Mouse (Mus musculus): ENCODE results near the gene Lrrc28.

The Lrrc28 gene

DNA sequence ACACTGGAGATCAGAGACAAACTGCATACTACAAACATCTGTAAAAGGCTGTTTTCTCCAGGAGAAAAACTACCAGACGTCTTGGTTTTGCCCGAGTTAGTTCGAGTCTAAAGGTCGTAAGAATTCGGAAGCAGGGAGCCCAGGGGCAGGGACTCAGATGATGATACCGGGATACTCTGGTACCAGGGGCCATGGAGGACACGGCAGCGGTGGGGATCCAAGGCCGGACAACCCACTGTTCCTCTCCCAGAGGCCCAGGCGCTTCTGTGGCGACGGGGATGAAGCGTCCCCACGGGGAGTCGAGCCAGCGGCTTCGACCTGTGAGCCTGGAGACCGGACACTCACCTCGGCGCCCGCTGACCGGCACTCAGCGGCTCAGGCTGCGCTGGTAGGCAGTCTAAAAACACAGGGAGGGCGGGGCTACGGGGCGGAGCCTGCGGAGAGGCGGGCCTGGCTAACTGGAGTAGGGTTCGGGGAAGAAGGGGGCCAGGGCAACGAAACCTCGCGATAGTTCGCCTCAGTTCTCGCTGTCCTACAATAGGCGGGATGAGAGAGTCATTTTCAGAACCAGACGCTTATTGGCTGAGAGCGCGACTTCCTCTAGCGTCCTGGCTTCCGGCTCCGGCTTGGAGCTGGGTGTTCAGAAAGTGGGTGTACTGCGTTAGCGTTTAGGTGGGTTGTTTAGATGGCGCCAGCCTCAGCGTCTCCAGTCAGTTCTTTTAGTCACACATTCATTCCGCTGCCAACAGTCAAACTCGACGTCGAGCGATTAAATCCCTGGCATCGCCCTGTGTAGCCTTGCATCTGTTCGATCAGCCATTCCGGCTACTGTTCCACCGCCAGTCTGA lies at the start of gene Lrrc28:
Gene Lrrc28, minus strand, starts transcription at position 436 of the 848 bp plus-strand sequence.
- DNase-seq (ENCODE audit: low read depth, low spot score), result peak; percentile 99

DNA sequence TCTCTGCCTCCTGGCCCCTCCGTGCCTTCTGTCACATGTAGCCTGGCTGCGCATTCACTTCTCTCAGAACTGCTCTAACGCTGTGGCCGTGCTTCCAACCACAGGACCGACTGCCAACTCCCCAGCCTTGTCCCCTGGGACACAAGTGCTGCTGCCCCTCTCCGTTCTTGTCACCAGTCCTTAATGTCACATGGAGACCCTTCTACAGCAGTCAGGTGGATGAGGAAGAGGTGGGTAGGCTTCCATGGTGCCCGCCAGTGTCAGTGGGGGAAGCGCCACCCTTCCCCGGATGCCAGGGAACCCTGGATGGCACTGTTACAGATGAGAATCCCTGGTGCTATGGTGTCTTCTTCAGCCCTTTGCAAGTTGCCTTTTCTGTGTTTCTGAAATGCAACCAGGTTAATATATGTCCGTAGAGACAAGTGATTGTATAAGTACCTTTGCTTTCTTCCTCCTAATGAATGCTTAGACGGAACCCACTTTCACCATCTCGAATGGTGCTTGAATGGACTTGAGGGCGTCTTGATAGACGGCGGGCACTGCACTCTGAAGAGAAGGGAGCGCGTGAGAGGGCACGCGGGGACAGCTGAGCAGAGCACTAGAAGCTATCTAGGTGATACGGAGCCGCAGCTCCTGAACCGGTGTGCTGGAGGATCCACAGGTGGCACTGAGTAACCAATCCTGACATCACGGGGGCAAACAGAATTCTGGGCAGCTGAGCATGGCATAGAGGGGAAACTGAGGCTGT lies 47.9 kb upstream of the Lrrc28 start:
- DNase-seq (ENCODE audit: low read depth, low spot score), result no peak

DNA sequence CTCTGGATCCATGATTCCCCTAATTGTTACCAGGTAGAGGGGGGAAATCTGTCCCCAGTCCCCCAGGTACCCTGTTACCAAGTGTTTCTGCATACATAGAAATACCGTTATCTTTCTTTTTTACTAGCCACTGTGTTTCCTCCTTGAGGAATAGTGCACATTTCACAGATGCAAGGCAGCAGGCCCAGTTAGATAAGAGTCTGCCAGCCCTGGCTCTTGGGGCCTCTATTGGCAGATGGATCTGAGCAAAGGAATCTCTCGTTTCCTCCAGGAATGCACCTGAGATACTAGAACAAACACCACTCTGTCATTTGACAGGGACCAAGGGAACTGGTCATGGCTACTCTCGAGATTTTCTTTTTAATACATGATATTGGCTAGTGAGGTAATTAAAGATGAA lies 47.1 kb upstream of the Lrrc28 start:
- no peak for DNase-seq (ENCODE audit: low read depth, low spot score)

DNA sequence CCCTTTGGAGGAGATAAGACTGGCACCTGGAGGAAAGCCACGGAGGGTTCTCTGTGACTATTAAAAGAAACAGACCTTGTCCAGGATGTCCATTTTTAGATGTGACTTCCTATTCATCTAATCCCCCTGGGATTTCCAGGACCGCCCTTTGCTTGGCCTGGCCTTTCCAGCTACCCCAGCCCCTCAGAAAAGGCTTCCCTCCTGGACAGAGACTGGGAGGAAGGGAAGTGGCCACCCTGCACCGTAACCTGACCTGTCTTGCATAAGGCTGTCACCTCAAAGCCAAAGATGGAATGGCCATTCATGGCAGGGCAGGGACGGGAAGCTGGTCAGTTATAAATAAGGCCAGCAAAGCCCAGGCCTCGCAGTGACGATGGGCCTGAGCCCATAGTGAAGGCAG lies 46.0 kb upstream of the Lrrc28 start:
- no peak for DNase-seq (ENCODE audit: low read depth, low spot score)

DNA sequence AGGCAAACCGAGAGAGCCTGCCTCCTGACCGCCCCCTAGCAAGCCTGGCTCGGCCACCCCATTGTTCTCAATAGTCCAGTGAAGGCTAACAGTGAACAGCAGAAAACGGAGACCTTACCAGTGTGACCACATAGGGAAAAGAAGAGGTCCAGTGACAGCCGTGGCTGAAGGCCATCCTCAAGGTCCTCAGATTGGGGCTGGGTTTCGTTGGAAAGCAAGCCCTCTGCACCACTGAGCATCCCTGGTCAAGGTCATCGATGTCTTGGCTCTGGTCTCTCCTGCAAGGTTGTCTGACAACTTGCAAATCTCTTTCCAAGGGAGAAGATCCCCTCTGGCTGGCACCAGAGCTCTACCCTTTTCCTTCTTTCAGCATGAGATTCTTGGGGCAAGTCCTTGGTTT lies 44.7 kb upstream of the Lrrc28 start:
- no peak for DNase-seq (ENCODE audit: low read depth, low spot score)

DNA sequence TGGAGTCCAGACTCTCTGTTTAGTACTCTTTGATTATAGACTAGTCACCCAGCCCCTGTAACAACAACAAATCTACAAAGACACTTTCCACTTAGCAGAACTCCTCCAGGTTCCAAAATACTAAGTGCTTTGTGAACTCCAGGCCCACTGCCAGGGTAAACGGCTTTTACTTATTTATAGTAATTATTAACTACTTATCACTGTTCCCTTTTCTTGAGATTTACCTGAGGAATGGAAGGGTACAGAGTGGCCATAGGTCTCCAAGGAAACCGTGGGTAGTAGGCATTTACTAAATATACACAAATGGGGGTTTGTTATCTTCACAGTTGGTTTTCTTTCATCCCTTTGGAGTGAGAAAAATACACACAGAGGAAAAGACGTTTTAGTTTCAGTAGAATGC lies 43.2 kb upstream of the Lrrc28 start:
- no peak for DNase-seq (ENCODE audit: low read depth, low spot score)

DNA sequence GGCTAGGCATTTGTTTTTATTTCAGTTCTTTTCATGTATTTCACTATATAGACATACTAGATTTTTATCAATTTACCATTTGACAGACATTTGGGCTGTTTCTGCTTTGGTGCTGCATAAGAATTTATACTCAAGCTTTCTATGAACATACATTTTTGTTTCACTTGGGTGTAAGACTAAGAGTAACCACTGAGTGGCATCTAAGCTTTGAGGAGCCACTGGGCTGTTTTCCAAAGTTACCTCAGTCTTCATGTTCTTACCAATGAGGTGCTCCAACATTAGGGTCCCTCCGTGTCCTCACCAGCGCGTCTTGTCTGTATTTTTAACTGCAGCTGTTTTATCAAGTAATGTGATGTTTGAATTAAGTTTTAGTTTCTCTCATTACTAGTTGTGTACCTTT lies 41.5 kb upstream of the Lrrc28 start:
- DNase-seq (ENCODE audit: low read depth, low spot score), result no peak

DNA sequence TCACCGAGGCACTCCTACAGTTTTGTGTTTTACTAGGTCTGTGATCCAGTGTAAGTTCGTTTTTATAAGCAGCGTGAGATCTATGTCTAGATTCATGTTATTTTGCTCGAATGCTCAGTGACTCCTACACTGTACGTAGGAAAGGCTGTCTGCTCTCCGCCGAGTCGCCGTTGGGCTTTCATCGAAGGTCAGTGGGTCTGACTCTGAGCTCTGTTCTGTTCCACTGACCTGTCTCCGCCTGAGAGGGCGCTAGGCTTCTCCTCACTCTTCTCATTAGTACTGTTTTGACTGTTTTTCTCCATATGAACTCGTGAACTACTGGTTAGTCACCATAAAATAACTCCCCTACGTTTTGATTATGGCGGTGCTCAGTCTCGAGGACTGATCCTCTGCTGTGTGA lies 37.9 kb upstream of the Lrrc28 start:
- DNase-seq (ENCODE audit: low read depth, low spot score), result no peak

DNA sequence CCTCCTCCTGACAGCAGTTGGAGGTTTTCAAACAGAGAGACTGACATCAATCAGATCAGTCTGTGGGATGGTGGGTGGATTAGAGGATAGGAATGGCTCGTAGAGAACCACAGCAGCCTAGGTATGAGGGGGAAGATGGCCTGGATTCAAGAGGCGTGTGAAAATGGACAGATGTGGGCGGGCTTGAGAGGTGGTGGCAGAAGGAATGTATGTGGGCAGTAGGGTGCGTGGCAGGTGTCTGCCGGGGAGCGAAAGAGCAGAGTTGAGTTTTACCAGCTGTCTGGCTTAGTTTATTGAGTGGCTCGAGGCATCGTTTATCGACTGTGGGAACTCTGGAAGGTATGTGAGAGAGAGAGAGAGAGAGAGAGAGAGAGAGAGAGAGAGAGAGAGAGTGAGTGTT lies 36.0 kb upstream of the Lrrc28 start:
- DNase-seq (ENCODE audit: low read depth, low spot score), result no peak

DNA sequence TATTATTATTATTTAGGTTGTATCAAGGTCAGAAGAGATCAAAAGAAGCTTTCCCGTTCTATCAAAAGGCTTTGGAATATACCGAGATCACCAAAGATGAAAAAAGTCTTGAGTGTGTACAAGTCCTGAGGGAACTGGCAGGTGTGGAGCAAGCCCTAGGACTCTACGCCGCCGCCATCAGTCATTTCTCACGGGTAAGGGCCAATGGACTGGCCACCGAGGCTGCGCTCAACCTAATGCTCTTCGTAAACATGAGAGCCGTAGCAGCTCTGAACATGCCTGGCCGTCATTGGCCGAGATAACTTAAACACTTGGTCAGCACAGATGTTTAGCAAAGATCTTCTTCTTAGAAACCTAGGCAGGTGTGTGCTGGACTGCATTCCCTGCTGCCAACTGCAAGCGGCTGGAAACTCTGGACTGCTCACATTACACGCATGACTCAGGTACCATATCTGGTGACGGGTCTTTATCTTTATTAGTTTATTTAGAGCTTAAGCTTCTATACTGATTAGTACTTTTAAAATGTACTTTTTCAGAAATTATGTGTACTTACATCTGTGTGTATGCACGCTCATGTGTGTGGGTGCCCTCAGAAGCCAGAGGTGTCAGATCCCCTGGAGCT lies 33.9 kb upstream of the Lrrc28 start:
- no peak for DNase-seq (ENCODE audit: low read depth, low spot score)

DNA sequence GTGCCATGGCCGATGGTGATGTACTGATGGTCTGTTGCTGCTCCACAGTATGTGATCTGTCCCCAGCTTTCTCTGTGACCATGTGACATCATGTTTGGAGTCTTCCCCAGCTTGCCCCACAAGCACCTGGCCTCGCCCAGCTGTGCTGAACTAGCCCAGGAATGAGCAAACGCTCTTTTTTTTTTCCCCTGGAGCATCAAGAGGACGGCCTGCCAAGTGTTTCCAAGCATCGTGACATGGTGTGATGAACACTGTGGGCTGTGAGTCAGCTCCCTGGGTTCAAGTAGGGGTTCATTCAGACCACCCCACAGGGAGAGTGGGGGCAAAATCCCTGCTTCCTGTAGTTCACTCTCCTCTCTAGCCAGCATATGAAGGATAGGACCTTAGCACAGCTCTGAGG lies 28.6 kb upstream of the Lrrc28 start:
- no peak for DNase-seq (ENCODE audit: low read depth, low spot score)

DNA sequence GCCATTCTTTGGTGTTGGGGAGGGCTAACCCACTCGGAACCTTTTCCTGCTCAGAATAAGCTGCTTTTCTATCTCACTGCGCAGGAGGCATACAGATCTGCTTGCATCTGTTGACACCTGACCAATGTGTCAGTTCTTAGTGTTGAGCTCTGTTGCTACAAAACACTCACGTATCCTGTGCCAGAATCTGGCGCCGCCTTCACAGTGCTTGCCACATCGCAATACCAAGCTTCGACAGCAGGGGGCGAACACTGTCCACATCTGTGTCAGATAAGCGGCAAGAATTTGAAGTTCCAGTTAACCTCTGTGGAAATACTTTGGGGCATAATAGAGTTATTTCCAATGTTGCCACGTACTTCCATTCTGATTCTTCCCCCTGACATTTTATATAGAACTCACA lies 27.6 kb upstream of the Lrrc28 start:
- peak; percentile 81 for DNase-seq (ENCODE audit: low read depth, low spot score)

DNA sequence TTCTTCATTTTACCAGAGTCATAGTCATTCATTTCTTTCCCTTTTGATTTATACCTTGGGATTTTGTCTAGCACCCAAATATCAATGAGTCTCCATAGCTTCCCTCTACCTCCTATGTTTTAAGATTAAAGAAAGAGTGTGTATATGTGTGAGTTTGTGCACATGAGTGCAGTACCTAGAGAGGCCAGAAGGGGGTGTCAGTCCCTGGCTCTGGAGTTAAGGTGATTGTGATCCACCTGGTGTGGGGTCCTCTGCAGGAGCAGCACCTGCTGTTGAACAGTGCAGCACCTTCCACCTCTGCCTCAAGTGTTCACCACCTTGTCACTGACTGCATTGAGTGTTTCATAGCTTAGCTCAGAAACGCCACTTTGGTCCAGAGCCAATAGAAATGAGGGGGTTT lies 25.9 kb upstream of the Lrrc28 start:
- peak; percentile 62 for DNase-seq (ENCODE audit: low read depth, low spot score)

DNA sequence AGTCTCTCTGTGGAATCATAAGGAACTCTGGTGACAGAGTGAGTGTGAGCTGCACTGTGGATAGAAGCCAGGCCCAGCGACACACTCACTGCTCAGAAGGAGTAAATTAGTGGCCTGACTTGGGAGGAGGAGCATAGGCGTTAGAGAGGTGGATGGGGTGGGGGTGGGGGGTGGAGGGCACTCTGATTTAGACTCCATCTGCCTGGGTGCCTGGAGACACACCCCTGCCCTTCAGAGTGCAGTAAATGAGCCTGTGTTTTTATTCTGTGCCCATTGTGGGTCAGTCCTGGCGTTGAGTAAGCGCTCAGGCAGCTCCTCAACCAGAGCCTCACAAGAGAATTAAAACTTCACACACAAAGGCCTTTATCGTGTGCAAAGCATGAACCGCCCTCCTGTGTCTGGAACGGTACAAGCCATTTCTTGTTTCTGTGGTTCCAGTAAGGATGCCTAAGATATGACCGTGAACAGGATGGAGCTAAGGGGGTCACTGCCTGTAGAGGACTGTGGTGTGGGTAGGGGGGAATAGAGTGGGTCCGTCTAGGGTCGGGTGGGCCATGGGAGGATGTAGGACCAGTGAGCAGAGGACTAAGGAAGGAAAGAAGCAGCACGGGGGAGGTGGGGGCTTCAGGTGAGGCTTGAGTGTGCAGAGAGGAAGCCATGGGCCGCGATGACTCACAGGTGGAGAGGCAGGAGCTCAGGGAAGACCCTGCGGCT lies 19.1 kb upstream of the Lrrc28 start:
- DNase-seq (ENCODE audit: low read depth, low spot score), result no peak

DNA sequence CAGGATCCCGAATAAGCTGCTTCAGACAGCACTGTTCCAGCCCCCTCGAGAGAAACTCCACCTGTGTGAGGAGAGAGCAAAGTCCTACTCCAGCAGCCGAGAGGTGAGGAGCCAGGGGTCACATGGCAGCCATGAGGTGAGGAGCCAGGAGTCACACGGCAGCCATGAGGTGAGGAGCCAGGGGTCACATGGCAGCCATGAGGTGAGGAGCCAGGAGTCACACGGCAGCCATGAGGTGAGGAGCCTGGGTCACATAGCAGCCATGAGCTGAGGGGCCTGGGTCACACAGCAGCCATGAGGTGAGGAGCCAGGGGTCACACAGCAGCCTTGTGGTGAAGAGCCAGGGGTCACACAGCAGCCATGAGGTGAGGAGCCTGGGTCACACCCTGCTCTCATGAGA lies 17.4 kb upstream of the Lrrc28 start:
- no peak for DNase-seq (ENCODE audit: low read depth, low spot score)

DNA sequence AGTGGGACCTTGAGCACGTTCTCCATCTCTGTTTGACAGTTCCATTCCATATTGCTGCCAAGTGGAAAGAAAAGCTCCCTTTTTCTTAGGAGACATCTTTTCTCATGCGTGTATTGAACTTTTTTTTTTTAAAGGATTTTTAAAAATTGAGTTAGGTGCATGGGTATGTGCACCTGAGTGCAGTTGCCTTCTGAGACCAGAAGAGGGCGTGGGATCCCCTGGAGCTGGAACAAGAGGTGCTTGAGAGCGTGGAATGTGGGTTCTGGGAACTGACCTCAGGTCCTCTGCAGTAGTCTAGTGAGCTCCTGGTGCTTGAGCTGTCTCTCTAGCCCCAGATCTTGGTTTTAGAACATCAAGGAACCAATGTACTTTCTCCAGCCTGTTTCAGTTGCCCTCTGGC lies 13.0 kb upstream of the Lrrc28 start:
- peak; percentile 43 for DNase-seq (ENCODE audit: low read depth, low spot score)

DNA sequence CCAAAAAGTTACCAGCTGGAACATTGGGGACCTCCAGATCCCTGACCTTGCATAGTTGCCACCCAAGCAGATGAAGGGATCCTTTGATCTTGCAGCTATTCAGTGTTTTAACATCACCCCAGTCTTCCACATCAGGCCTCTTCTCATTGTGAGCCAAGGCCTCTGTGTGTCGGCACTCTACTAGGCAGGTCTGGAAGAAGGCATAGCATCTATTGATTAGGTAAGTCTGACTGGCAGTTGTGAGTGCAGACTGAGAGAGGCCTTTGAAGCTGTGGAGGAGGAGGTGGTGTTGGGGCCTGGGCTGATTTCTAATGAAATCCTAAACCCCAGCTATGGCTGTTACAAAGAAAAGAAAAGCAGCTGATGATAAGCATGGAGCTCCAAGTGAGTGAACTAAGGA lies 10.1 kb upstream of the Lrrc28 start:
- peak; percentile 26 for DNase-seq (ENCODE audit: low read depth, low spot score)

DNA sequence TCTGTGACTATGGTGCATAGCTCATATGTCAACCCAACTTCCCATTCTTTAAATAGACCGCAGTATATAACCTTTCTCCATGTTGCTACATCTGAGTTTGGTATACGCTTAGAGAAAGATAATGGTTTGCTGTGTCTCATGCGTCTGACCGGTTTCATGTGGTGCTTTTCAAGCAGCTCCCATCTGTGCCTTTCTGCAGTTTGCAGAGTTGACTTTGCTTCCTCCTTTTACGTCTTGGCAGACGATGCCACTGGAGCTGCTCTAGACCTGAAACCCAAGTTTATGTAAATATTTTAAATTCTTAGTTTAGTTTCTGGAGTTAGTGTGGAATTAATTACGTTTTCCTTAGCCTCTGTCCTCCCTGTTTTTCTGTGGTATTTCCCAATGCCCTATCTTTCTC lies 9.6 kb upstream of the Lrrc28 start:
- DNase-seq (ENCODE audit: low read depth, low spot score), result no peak

DNA sequence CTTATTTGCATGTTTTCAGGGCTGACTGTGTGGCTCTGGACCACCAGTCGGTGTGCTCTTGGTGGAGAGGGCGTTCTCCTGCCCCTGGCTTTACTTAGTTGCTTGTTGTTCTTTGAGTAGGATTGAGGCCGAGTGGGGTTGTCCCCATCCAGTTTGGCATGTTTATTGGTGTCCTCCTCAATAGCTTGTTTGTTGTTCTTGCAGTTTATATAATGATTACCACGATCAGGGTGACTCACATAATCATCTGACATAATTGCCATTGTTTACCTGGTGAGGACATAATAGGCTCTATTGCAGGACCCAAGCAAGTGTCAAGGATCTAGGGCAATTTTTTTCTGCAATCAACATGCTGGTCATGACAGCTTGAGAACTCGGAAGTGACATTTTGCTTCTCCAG lies 7.1 kb upstream of the Lrrc28 start:
- no peak for DNase-seq (ENCODE audit: low read depth, low spot score)

DNA sequence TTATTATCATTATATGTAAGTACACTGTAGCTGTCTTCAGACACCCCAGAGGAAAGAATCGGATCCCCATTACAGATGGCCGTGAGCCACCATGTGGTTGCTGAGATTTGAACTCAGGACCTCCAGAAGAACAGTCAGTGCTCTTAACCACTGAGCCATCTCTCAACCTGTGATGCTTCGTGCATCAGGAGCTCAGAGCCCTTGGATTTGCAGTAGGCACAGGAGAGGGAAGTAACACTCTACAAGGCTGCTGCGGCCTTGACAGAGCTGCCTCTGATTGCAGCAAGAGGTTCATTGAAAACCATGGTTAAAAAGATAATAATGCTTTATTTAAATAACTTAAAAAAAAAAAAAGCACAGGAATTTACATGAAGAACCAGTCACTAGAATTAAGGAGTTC lies 3.3 kb upstream of the Lrrc28 start:
- no peak for DNase-seq (ENCODE audit: low read depth, low spot score)

DNA sequence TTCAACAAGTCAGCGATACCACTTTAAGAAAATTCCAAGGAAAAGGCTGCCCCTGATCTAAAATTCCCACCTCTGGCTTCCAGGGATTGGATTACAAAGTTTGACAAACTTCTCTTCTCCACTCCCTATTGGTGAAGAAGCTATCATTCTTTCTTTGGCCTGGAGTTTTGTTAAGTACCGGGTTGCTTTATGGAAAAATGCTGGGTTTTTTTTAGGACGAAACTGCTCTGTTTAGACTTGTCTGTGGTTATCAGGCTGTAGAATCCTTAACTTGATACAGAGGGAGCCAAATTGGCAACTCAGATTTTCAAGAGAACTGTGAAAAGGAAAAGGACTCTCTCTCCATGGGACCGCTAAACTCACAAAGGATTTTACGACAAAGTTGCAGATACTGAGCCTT lies 2.2 kb upstream of the Lrrc28 start, which contains the start of gene Ttc23:
Gene Ttc23, plus strand, starts transcription at position 134 of the 400 bp plus-strand sequence.
- DNase-seq (ENCODE audit: low read depth, low spot score), result peak; percentile 77

DNA sequence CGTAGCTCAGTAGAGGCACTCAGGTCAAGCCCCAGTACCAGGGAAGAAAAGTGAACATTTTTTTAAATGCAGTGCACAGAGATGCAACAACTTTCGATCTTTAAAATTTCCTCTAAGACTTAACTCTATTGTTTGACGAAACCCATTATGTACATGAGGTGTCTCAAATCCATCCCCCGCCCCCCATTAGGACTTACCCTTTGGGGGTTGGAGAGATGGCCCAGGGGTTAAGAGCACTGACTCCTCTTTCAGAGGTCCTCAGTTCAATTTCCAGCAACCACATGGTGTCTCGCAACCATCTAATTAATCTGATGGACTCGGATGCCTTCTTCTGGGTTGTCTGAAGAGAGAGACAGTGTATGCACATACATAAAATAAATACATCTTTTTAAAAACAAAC lies 1.1 kb upstream of the Lrrc28 start:
- no peak for DNase-seq (ENCODE audit: low read depth, low spot score)
